Mouse (Mus musculus) heart, postnatal 0 days (tissue): ENCODE results near the gene Tcerg1l.

Experiments
- CTCF ChIP-seq: IDR thresholded peaks from 2 replicates; pipeline ENCODE4 v1.5.1; 2016; ENCODE audit warnings: antibody characterized with exemption, control low read depth, low read depth
- EP300 ChIP-seq: IDR thresholded peaks from 2 replicates; pipeline ENCODE4 v1.6.1; 2016; ENCODE audit warnings: antibody characterized with exemption, low read depth

- TF ChIP-seq CTCF (no peak), EP300 (no peak)
Observed at GRCm38 (mm10) chr7:138356655-138357449, 40.7 kb downstream of the Tcerg1l start.
